Mouse (Mus musculus): ENCODE results near the gene Ror1. TPM values are rescaled to one million over a fixed set of nuclear protein-coding genes. Genes with fewer than 3 reads are reported as not detected.

Gene Ror1
- polyA plus RNA-seq, 1 experiment from 2014 or later: 0.29 TPM

DNA sequence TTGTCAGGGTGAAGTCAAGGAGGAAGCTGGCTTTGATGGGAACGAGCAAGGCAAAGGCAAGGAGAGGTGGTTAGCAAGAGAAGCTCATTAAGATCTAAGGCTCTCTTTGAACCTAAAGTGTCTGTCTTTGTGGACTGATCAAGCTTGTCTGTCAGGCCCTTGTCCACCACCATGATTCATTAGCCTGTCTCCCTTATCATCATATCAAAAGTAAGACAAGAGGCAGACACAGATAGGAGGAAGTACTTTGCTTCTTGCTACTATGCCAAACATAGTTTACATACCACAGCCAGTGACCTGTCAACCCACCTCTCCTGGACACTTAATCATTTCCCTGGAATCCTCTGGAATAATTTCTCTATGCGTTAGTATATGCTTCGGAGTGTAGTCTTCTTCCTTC, 121.0 kb downstream of the Ror1 start:
- no peaks in the 10 kb centered on the region for H3K36me3 ChIP-seq (replicated peaks)
- no peak overlapping the region for H3K4me2 ChIP-seq
- no peaks in the 10 kb centered on the region for H3K4me1 ChIP-seq (replicated peaks)
- no peaks in the 10 kb centered on the region for H3K27me3 ChIP-seq
- no peak overlapping the region for H3K4me3 ChIP-seq (replicated peaks)
- ATAC-seq (ENCODE audit: insufficient read depth): no peak
- no peak overlapping the region for H3K27ac ChIP-seq (replicated peaks)
- WGBS (ENCODE audit: insufficient replicate concordance): 44% methylated on average over 3 of the region's 3 CpGs
- H3K9me3 ChIP-seq (replicated peaks): no peaks in the 10 kb centered on the region
- no peak overlapping the region for H3K9ac ChIP-seq

DNA sequence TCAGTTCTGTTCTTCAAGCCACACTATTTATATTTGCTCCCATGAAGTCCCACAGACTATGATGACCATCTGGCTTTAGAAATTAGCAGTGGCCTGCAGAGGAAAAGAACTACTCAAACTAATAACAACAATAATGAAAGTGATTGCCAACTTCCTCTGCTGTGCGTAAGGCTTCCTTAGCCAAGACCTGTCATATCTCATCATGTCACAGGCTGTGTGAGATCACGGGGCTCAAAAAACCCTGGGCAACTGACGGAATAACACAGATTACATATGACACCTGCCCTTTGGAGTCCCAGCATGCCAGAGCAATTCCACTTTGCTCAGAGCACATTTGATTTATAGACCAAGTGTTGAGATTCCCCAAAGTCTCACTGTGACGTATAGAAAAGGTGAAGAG, 123.4 kb downstream of the Ror1 start:
- Histone ChIP-seq H3K4me2 (no peak overlapping the region), H3K36me3 (replicated peaks) (no peaks in the 10 kb centered on the region), H3K4me1 (replicated peaks) (peaks cover 10% of the 10 kb centered on the region), H3K27me3 (no peaks in the 10 kb centered on the region), H3K4me3 (replicated peaks) (no peak overlapping the region), H3K9ac (no peak overlapping the region), H3K27ac (replicated peaks) (no peak overlapping the region), H3K9me3 (replicated peaks) (no peaks in the 10 kb centered on the region)
- 27% methylated on average over 4 of the region's 4 CpGs for WGBS (ENCODE audit: insufficient replicate concordance)
- no peak for ATAC-seq (ENCODE audit: insufficient read depth)

DNA sequence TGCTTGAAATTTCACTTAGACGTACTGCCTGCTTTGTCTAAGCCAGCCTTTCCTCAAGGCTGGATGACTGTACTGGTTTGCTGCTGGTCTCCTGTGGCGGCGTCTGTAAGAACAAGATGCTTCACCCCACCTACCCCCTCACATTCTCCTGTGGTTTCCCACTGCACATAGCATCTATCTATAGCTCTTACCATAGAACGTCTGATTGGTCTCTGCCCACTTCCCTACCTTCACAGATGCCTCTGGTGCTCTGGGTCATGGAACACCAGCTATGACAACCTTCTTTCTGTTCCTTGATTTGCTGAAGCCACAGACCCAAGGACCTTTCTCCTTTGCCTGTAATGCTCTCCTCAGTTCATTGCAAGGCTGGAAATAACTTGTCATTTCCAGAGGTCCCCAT, 124.0 kb downstream of the Ror1 start:
- 26% methylated on average over 4 of the region's 4 CpGs for WGBS (ENCODE audit: insufficient replicate concordance)
- Histone ChIP-seq H3K4me1 (replicated peaks) (peaks cover 10% of the 10 kb centered on the region), H3K4me2 (no peak overlapping the region), H3K4me3 (replicated peaks) (no peak overlapping the region), H3K9me3 (replicated peaks) (no peaks in the 10 kb centered on the region), H3K36me3 (replicated peaks) (no peaks in the 10 kb centered on the region), H3K27me3 (no peaks in the 10 kb centered on the region), H3K9ac (no peak overlapping the region), H3K27ac (replicated peaks) (no peak overlapping the region)
- ATAC-seq (ENCODE audit: insufficient read depth): no peak

DNA sequence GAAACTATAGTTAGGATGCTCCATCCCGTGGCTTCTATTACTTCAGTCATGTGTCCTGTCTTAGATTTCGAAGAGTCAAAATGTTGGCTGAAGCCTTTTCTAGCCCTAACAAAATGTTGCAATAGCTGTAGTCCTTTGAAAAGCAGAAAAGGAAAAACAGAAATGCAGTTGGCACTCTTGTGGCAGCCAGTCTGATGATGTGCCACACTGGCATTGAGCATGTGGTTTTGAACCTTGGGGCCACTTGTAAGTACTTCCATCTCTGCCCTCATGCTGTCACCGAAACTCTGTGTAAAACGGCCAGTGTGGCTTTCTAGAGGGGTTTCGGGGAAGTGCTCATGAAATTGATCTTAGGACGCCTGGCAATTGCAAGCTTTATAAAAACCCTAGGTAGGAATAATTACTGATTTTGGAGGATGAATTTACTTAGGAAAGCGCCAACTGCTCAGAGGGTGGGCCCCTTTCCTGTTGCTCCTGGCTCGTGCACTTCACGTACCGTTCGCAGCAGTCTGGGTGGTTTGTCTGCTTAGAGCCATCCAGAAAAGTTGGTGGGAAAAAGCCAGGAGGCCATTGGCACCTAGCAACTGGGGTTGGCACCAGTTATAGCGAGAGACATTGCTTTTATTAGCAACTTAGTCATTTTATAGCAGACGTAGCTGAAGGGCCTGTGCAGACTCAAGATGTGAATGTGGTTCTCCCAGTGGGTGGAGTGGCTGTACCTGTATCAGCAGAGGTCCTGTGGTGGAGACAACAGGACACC, 126.6 kb downstream of the Ror1 start:
- H3K27ac ChIP-seq (replicated peaks): no peak overlapping the region
- WGBS (ENCODE audit: insufficient replicate concordance): 44% methylated on average over 13 of the region's 13 CpGs
- no peak for ATAC-seq (ENCODE audit: insufficient read depth)
- peaks cover 10% of the 10 kb centered on the region for H3K4me1 ChIP-seq (replicated peaks)
- no peak overlapping the region for H3K9ac ChIP-seq
- H3K4me3 ChIP-seq (replicated peaks): no peak overlapping the region
- H3K9me3 ChIP-seq (replicated peaks): no peaks in the 10 kb centered on the region
- H3K36me3 ChIP-seq (replicated peaks): no peaks in the 10 kb centered on the region
- H3K27me3 ChIP-seq: no peaks in the 10 kb centered on the region
- no peak overlapping the region for H3K4me2 ChIP-seq

DNA sequence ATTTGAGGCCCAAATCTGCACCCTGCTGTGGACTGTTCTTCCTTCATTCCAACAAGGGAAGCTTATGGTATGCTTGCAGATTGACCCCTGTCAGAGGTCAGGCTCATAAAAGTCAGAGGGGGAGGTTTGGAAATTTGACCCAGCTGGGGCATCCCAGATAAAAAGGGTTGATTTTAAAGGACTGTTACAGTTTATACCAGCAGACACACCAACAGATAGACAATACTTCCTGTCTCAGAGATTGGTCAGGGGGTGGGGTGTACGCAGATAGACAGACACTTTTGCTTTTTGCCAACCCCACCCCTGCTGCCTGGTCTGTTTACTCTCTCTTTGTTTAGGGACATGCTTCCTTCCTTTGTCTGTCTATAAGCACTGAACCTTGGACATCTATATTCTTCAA, 127.9 kb downstream of the Ror1 start:
- WGBS (ENCODE audit: insufficient replicate concordance): 8% methylated on average over 1 of the region's 1 CpGs
- Histone ChIP-seq H3K9ac (no peak overlapping the region), H3K9me3 (replicated peaks) (no peaks in the 10 kb centered on the region), H3K27me3 (no peaks in the 10 kb centered on the region), H3K4me1 (replicated peaks) (peaks cover 10% of the 10 kb centered on the region), H3K36me3 (replicated peaks) (no peaks in the 10 kb centered on the region), H3K27ac (replicated peaks) (no peak overlapping the region), H3K4me2 (no peak overlapping the region), H3K4me3 (replicated peaks) (no peak overlapping the region)
- no peak for ATAC-seq (ENCODE audit: insufficient read depth)

DNA sequence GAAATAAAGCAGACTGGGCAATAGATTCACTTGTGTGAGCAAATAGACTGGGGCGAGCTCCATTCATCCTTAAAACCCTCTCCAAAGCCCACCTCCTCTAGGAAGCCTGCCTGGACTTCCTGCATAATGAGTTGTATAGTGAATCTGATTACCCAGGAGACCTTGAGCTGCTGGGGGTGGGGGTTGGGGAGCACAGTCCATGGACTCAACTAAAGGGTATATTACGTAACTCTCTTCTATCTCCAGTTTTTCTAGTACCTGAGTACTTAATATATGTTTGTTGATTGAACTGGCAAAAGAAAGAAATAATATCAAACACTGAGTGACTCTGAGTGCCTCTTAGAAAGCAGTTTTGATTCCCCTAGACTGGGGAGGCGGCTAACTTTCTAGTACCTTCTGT, 128.4 kb downstream of the Ror1 start:
- Histone ChIP-seq H3K27ac (replicated peaks) (no peak overlapping the region), H3K9ac (no peak overlapping the region), H3K4me1 (replicated peaks) (peaks cover 10% of the 10 kb centered on the region), H3K36me3 (replicated peaks) (no peaks in the 10 kb centered on the region), H3K9me3 (replicated peaks) (no peaks in the 10 kb centered on the region), H3K27me3 (no peaks in the 10 kb centered on the region), H3K4me3 (replicated peaks) (no peak overlapping the region), H3K4me2 (no peak overlapping the region)
- 50% methylated on average over 3 of the region's 3 CpGs for WGBS (ENCODE audit: insufficient replicate concordance)
- no peak for ATAC-seq (ENCODE audit: insufficient read depth)

DNA sequence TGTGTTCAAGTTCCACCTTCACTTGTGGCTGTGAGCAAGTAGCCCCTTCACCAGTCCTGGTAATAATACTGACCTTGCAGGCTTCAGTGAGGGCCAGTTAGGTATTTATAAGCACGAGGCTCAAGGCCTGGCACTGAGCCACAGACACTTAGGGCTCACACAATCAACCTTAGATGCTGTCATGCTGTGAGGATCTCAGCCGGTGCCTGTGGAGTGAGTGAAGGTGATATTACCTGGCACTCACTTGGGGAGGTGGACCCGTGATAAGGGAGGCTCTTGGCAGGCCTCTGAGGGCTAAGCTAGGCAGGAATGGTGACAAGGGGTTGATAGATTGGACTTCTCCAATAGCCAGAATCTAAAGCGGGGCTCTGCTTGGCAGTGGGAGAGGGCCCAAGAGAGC, 131.0 kb downstream of the Ror1 start:
- no peaks in the 10 kb centered on the region for H3K36me3 ChIP-seq (replicated peaks)
- 56% methylated on average over 4 of the region's 4 CpGs for WGBS (ENCODE audit: insufficient replicate concordance)
- no peak overlapping the region for H3K4me2 ChIP-seq
- H3K27me3 ChIP-seq: no peaks in the 10 kb centered on the region
- H3K9me3 ChIP-seq (replicated peaks): no peaks in the 10 kb centered on the region
- H3K4me1 ChIP-seq (replicated peaks): peaks cover 10% of the 10 kb centered on the region
- H3K9ac ChIP-seq: no peak overlapping the region
- no peak overlapping the region for H3K27ac ChIP-seq (replicated peaks)
- ATAC-seq (ENCODE audit: insufficient read depth): no peak
- H3K4me3 ChIP-seq (replicated peaks): no peak overlapping the region

DNA sequence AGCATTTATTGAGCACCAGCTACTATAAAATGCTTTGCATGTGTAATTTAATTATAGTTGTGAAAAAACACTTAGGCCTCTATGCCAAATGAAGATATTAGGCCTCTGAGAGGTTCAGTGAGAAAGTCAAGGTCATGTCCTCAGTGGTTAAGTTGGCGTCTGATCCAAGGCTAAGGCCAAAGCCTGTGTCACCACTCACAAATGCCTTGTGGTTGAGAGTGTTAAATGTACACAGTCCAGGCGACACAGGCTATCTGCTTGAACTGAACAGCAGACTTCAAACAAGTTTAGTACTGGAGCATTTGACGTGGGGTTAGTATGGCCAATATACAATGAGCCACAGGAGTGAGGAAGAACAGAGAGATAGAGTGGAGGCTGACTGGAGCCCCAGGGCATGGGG, 132.5 kb downstream of the Ror1 start:
- H3K4me3 ChIP-seq (replicated peaks): no peak overlapping the region
- ATAC-seq (ENCODE audit: insufficient read depth): no peak
- H3K9me3 ChIP-seq (replicated peaks): no peaks in the 10 kb centered on the region
- H3K4me1 ChIP-seq (replicated peaks): peaks cover 9% of the 10 kb centered on the region
- H3K4me2 ChIP-seq: no peak overlapping the region
- H3K27me3 ChIP-seq: no peaks in the 10 kb centered on the region
- WGBS (ENCODE audit: insufficient replicate concordance): 49% methylated on average over 3 of the region's 3 CpGs
- no peak overlapping the region for H3K27ac ChIP-seq (replicated peaks)
- H3K36me3 ChIP-seq (replicated peaks): no peaks in the 10 kb centered on the region
- no peak overlapping the region for H3K9ac ChIP-seq

DNA sequence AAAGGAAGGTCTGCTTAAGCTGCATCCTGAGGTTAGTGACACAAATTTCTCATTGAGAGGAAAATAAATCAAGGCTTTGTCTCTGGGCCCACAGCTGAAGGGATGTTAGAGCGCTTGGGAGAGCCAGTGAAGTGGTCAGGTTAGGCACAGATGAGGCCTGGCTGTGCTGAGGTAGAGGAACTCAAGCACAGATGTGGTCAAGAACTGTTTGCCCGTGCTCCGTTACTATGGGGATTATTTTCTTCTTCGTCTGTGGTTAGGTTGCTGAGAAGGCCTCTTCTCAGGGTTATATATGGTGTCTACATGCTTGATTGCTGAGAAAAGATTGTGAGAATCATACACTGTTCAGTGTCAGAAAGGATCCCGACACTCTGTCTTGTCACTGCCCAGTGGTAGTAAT, 134.7 kb downstream of the Ror1 start:
- Histone ChIP-seq H3K36me3 (replicated peaks) (no peaks in the 10 kb centered on the region), H3K9ac (no peak overlapping the region), H3K9me3 (replicated peaks) (no peaks in the 10 kb centered on the region), H3K4me2 (no peak overlapping the region), H3K27ac (replicated peaks) (no peak overlapping the region), H3K27me3 (no peaks in the 10 kb centered on the region), H3K4me1 (replicated peaks) (no peaks in the 10 kb centered on the region), H3K4me3 (replicated peaks) (no peak overlapping the region)
- ATAC-seq (ENCODE audit: insufficient read depth): no peak
- WGBS (ENCODE audit: insufficient replicate concordance): 35% methylated on average over 5 of the region's 5 CpGs

DNA sequence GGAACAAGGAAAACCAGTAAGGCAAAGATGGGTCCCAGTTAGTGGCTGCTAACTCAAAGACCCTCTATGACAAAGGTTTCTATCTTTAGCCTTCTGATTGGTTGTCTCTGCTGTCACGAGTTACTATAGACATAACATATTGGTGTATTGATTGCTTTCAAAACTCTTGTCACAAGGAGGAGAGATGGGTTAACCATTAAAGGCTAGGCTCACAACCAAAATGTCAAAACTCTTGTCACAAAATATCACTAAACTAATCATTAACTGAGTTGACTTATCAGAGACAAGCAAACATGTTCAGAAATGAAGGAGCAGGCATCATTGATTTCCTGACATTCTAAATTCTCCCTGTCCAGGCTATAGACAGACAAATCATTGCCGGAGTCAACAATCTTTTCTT, 135.4 kb downstream of the Ror1 start:
- Histone ChIP-seq H3K27me3 (no peaks in the 10 kb centered on the region), H3K36me3 (replicated peaks) (no peaks in the 10 kb centered on the region), H3K4me2 (no peak overlapping the region), H3K27ac (replicated peaks) (no peak overlapping the region), H3K4me3 (replicated peaks) (no peak overlapping the region), H3K9ac (no peak overlapping the region), H3K4me1 (replicated peaks) (no peaks in the 10 kb centered on the region), H3K9me3 (replicated peaks) (no peaks in the 10 kb centered on the region)
- WGBS (ENCODE audit: insufficient replicate concordance): 48% methylated on average over 2 of the region's 2 CpGs
- no peak for ATAC-seq (ENCODE audit: insufficient read depth)

DNA sequence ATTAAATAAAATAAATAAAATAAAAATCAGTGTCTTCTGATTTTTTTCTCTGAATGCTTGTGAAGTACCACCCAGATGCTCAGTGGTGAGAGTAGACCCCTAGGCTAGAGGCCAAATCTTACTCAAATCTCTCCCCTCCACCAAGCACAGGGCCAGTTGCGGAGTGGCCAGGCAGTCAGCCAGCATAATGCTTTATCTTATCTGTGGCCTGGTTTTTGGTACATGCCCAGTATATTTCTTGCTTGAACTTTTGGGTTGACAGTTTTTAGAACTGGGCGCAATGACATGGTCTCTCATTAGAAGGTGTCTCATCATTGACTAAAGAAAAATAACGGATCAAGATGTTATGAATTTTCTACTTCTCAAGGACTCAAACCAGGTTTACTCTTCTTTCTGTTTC, 136.3 kb downstream of the Ror1 start:
- Histone ChIP-seq H3K4me2 (no peak overlapping the region), H3K9me3 (replicated peaks) (no peaks in the 10 kb centered on the region), H3K4me3 (replicated peaks) (no peak overlapping the region), H3K4me1 (replicated peaks) (no peaks in the 10 kb centered on the region), H3K27ac (replicated peaks) (no peak overlapping the region), H3K27me3 (no peaks in the 10 kb centered on the region), H3K36me3 (replicated peaks) (no peaks in the 10 kb centered on the region), H3K9ac (no peak overlapping the region)
- 65% methylated on average over 3 of the region's 3 CpGs for WGBS (ENCODE audit: insufficient replicate concordance)
- ATAC-seq (ENCODE audit: insufficient read depth): no peak

DNA sequence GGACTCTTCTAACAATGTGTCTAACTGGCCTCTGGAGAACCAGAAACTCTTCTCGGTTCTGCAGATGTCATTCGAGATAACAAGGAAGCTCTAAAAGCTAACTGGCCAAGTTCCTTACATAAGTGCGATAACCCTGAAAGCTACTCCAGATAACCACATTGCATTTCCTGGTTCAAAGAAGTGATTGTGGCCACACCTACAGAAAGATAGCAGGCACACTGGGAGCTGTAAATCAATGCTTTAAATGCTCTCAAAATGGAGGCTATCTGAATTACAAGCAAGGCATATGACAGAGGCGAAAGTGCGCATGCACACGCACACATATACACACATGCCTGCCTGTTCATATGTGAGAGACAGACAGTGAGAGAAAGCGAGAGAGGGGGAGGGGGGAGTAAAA, 136.9 kb downstream of the Ror1 start:
- Histone ChIP-seq H3K9ac (no peak overlapping the region), H3K9me3 (replicated peaks) (no peaks in the 10 kb centered on the region), H3K36me3 (replicated peaks) (no peaks in the 10 kb centered on the region), H3K27ac (replicated peaks) (no peak overlapping the region), H3K27me3 (no peaks in the 10 kb centered on the region), H3K4me1 (replicated peaks) (no peaks in the 10 kb centered on the region), H3K4me2 (no peak overlapping the region), H3K4me3 (replicated peaks) (no peak overlapping the region)
- ATAC-seq (ENCODE audit: insufficient read depth): no peak
- 37% methylated on average over 7 of the region's 7 CpGs for whole genome bisulfite sequencing (ENCODE audit: insufficient replicate concordance)

Data from liver, embryonic 15.5 days (tissue).